In the genomic region with DNA sequence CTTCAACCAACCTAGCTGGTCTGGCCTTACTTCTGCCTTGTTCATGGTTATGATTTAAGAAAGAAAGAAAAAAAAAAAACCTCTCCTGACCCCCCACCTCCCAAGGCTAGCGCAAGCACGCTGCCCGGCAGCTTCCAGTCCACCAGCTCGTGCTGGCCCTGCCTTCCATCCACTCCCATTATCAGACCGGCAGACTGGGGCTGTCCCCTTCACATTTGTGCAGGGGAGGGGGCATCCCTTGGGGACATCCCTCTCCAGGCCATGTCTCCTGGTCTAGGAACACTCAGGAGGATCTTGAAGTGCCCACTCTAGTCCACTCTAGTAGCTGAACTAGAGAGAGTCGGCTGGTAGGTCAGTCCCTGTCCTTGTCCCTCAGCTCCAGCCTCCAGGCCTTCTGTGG, we compare ENCODE assay signal across 43 mouse cellular contexts. TPM values are rescaled to one million over a fixed set of nuclear protein-coding genes. Genes with fewer than 3 reads are reported as not detected.
"Had no signal": no experiment of that assay in that cellular context is flagged by ENCODE, and none has a peak within 500 bp of the region (broad histone marks: within the 10 kb centered on the region; RNA-seq: fewer than 3 reads in every experiment).

No protein-coding gene starts in this region.

- H3K27ac ChIP-seq: limb, embryonic 10.5 days; limb, embryonic 12.5 days; limb, embryonic 13.5 days; limb, embryonic 15.5 days; liver, embryonic 12.5 days; liver, embryonic 13.5 days; liver, embryonic 14.5 days; liver, embryonic 15.5 days; lung, embryonic 15.5 days; macrophage; midbrain, embryonic 10.5 days; midbrain, embryonic 12.5 days; midbrain, embryonic 13.5 days; midbrain, embryonic 15.5 days had no signal

- H3K4me3 ChIP-seq: limb, embryonic 10.5 days; limb, embryonic 12.5 days; limb, embryonic 13.5 days; limb, embryonic 15.5 days; liver, embryonic 12.5 days; liver, embryonic 13.5 days; liver, embryonic 15.5 days; lung, embryonic 15.5 days; megakaryocyte, embryonic 14.5 days; midbrain, embryonic 10.5 days; midbrain, embryonic 12.5 days; midbrain, embryonic 13.5 days; midbrain, embryonic 15.5 days; myocyte had no signal

- H3K4me1 ChIP-seq: liver, embryonic 13.5 days had no signal

- DNase-seq: left cerebral cortex, postnatal 4 days; liver; liver, embryonic 13.5 days; liver, postnatal 0 days; lung, adult 18-20 months; lung, adult 2 months; lung, embryonic 14.5 days; lung, postnatal 10 days; lung, postnatal 14 days; lung, postnatal 36 days; midbrain, embryonic 14.5 days had no signal

- H3K36me3 ChIP-seq: limb, embryonic 13.5 days; limb, embryonic 15.5 days; liver, embryonic 12.5 days; liver, embryonic 13.5 days; liver, embryonic 15.5 days; lung, embryonic 15.5 days had no signal

RNA-seq across cellular contexts. Expression of a gene that starts 2.7 kb away (rescaled TPM):
- total RNA-seq: left cerebral cortex, adult 8-10 months; left cerebral cortex, postnatal 14 days; left cerebral cortex, postnatal 25 days; left cerebral cortex, postnatal 36 days; left cerebral cortex, postnatal 4 days; liver, adult 2 months; megakaryocyte progenitor cell, adult 5-6 weeks; megakaryocyte, adult 5-6 weeks; megakaryocyte-erythroid progenitor cell, adult 5-6 weeks; midbrain, postnatal 0 days; monocyte, adult 5-6 weeks had no signal
- polyA plus RNA-seq: limb, embryonic 10.5 days; limb, embryonic 11.5 days; limb, embryonic 12.5 days; limb, embryonic 13.5 days; limb, embryonic 15.5 days; liver, adult 2 months; liver, embryonic 11.5 days; liver, embryonic 12.5 days; liver, embryonic 13.5 days; liver, embryonic 14.5 days; liver, embryonic 15.5 days; liver, embryonic 16.5 days; liver, postnatal 0 days; lung, embryonic 14.5 days; lung, embryonic 16.5 days; lung, postnatal 0 days; macrophage; midbrain, embryonic 10.5 days; midbrain, embryonic 11.5 days; midbrain, embryonic 12.5 days; midbrain, embryonic 13.5 days; midbrain, embryonic 14.5 days; midbrain, embryonic 15.5 days; midbrain, embryonic 16.5 days; midbrain, postnatal 0 days; myocyte had no signal

RNA-seq across cellular contexts. Expression of a gene that starts 33.8 kb away (rescaled TPM):
- total RNA-seq: megakaryocyte-erythroid progenitor cell, adult 5-6 weeks had no signal
